Mouse (Mus musculus): ENCODE measurements around the gene E2f7. TPM values are rescaled to one million over a fixed set of nuclear protein-coding genes. Genes with fewer than 3 reads are reported as not detected.

E2f7 gene
- 24.6 and 26.2 TPM in 2 replicates for polyA plus RNA-seq (2015; fragmentation: Nextera tagmentation; extraction: Ambion mirVana)

GRCm38 (mm10) chr10:110744686-110745639 is at the start of gene E2f7:
Gene E2f7 (plus strand): TSS chr10:110745439.
- ATAC-seq (ENCODE audit: low FRiP score, low read depth) = peak; percentile 97
- WGBS = under 1% methylated on average over 97 of the region's 98 CpGs
- peak within 1 kb of the TSS; percentile 87 for H3K4me3 ChIP-seq
- H3K4me2 ChIP-seq (replicated peaks) = peak within 1 kb of the TSS; percentile 94
- peaks cover 18% of the 10 kb centered on the region for H3K4me1 ChIP-seq
- peak within 1 kb of the TSS; percentile 61; the same call in 1 of the 2 replicates for H3K27ac ChIP-seq
- no peaks in the 10 kb centered on the region for H3K9me3 ChIP-seq
- peak within 1 kb of the TSS; percentile 86 for H3K9ac ChIP-seq
- H3K27me3 ChIP-seq = no peaks in the 10 kb centered on the region
- peaks cover 22% of the 10 kb centered on the region for H3K36me3 ChIP-seq

- no peaks in the 10 kb centered on the region for H3K36me3 ChIP-seq
- no peak for ATAC-seq (ENCODE audit: low FRiP score, low read depth)
- H3K4me2 ChIP-seq (replicated peaks) = no peak overlapping the region
- H3K27me3 ChIP-seq = no peaks in the 10 kb centered on the region
- H3K4me1 ChIP-seq = no peaks in the 10 kb centered on the region
- no peaks in the 10 kb centered on the region for H3K9me3 ChIP-seq
- H3K4me3 ChIP-seq = no peak overlapping the region
- no peak overlapping the region for H3K9ac ChIP-seq
- 80% methylated on average over 1 of the region's 1 CpGs for WGBS
- H3K27ac ChIP-seq = no peak overlapping the region
Observed at GRCm38 (mm10) chr10:110701276-110701675, 44.0 kb upstream of the E2f7 start.

- WGBS = 49% methylated on average over 9 of the region's 9 CpGs
- no peak overlapping the region for H3K4me3 ChIP-seq
- no peaks in the 10 kb centered on the region for H3K27me3 ChIP-seq
- no peaks in the 10 kb centered on the region for H3K36me3 ChIP-seq
- no peaks in the 10 kb centered on the region for H3K4me1 ChIP-seq
- no peak overlapping the region for H3K27ac ChIP-seq
- H3K4me2 ChIP-seq (replicated peaks) = no peak overlapping the region
- H3K9me3 ChIP-seq = no peaks in the 10 kb centered on the region
- no peak for ATAC-seq (ENCODE audit: low FRiP score, low read depth)
- no peak overlapping the region for H3K9ac ChIP-seq
Observed at GRCm38 (mm10) chr10:110705672-110706071, 39.6 kb upstream of the E2f7 start.

GRCm38 (mm10) chr10:110707390-110708113 is 37.7 kb upstream of the E2f7 start:
- H3K27ac ChIP-seq = no peak overlapping the region
- 48% methylated on average over 16 of the region's 16 CpGs for WGBS
- no peaks in the 10 kb centered on the region for H3K27me3 ChIP-seq
- no peak overlapping the region for H3K9ac ChIP-seq
- no peak overlapping the region for H3K4me3 ChIP-seq
- H3K4me1 ChIP-seq = no peaks in the 10 kb centered on the region
- H3K4me2 ChIP-seq (replicated peaks) = no peak overlapping the region
- ATAC-seq (ENCODE audit: low FRiP score, low read depth) = no peak
- H3K9me3 ChIP-seq = no peaks in the 10 kb centered on the region
- H3K36me3 ChIP-seq = no peaks in the 10 kb centered on the region

GRCm38 (mm10) chr10:110716887-110717286 is 28.4 kb upstream of the E2f7 start:
- no peak for ATAC-seq (ENCODE audit: low FRiP score, low read depth)
- Histone ChIP-seq H3K4me2 (replicated peaks) (no peak overlapping the region), H3K27me3 (no peaks in the 10 kb centered on the region), H3K36me3 (no peaks in the 10 kb centered on the region), H3K9ac (no peak overlapping the region), H3K9me3 (no peaks in the 10 kb centered on the region), H3K4me3 (no peak overlapping the region), H3K27ac (no peak overlapping the region), H3K4me1 (no peaks in the 10 kb centered on the region)
- WGBS = 41% methylated on average over 10 of the region's 10 CpGs

GRCm38 (mm10) chr10:110726431-110726830 is 18.8 kb upstream of the E2f7 start:
- no peaks in the 10 kb centered on the region for H3K27me3 ChIP-seq
- H3K4me3 ChIP-seq = no peak overlapping the region
- no peak overlapping the region for H3K4me2 ChIP-seq (replicated peaks)
- no peaks in the 10 kb centered on the region for H3K36me3 ChIP-seq
- H3K27ac ChIP-seq = no peak overlapping the region
- ATAC-seq (ENCODE audit: low FRiP score, low read depth) = no peak
- no peak overlapping the region for H3K9ac ChIP-seq
- no peaks in the 10 kb centered on the region for H3K9me3 ChIP-seq
- WGBS = 80% methylated on average over 15 of the region's 15 CpGs
- no peaks in the 10 kb centered on the region for H3K4me1 ChIP-seq

GRCm38 (mm10) chr10:110727816-110728215 is 17.4 kb upstream of the E2f7 start:
- no peaks in the 10 kb centered on the region for H3K4me1 ChIP-seq
- H3K4me3 ChIP-seq = no peak overlapping the region
- H3K27ac ChIP-seq = no peak overlapping the region
- 46% methylated on average over 4 of the region's 4 CpGs for WGBS
- no peak overlapping the region for H3K4me2 ChIP-seq (replicated peaks)
- no peak overlapping the region for H3K9ac ChIP-seq
- no peaks in the 10 kb centered on the region for H3K9me3 ChIP-seq
- no peaks in the 10 kb centered on the region for H3K27me3 ChIP-seq
- H3K36me3 ChIP-seq = no peaks in the 10 kb centered on the region
- ATAC-seq (ENCODE audit: low FRiP score, low read depth) = no peak

- H3K4me1 ChIP-seq = peaks cover 4% of the 10 kb centered on the region
- no peak overlapping the region for H3K27ac ChIP-seq
- H3K9ac ChIP-seq = no peak overlapping the region
- H3K4me2 ChIP-seq (replicated peaks) = peak overlapping the region; percentile 9; the same call in 1 of the 2 replicates
- no peaks in the 10 kb centered on the region for H3K27me3 ChIP-seq
- no peak overlapping the region for H3K4me3 ChIP-seq
- no peak for ATAC-seq (ENCODE audit: low FRiP score, low read depth)
- no peaks in the 10 kb centered on the region for H3K9me3 ChIP-seq
- 22% methylated on average over 6 of the region's 6 CpGs for WGBS
- H3K36me3 ChIP-seq = no peaks in the 10 kb centered on the region
Observed at GRCm38 (mm10) chr10:110733343-110733742, 11.9 kb upstream of the E2f7 start.

- no peak overlapping the region for H3K27ac ChIP-seq
- H3K4me1 ChIP-seq = peaks cover 18% of the 10 kb centered on the region
Observed at GRCm38 (mm10) chr10:110743701-110744100, 1.5 kb upstream of the E2f7 start.

GRCm38 (mm10) chr10:110744120-110744519 is 1.1 kb upstream of the E2f7 start:
- Histone ChIP-seq H3K4me3 (no peak overlapping the region), H3K4me1 (peaks cover 18% of the 10 kb centered on the region), H3K9ac (no peak overlapping the region), H3K4me2 (replicated peaks) (peak overlapping the region; percentile 94; the same call in 1 of the 2 replicates), H3K36me3 (peaks cover 14% of the 10 kb centered on the region), H3K27ac (no peak overlapping the region), H3K27me3 (no peaks in the 10 kb centered on the region), H3K9me3 (no peaks in the 10 kb centered on the region)
- 57% methylated on average over 12 of the region's 12 CpGs for WGBS
- no peak for ATAC-seq (ENCODE audit: low FRiP score, low read depth)

More at GRCm38 (mm10) chr10:110743701-110744100, 1.5 kb upstream of the E2f7 start:
- Histone ChIP-seq H3K9me3 (no peaks in the 10 kb centered on the region), H3K4me2 (replicated peaks) (no peak overlapping the region), H3K4me3 (no peak overlapping the region), H3K27me3 (no peaks in the 10 kb centered on the region), H3K36me3 (peaks cover 10% of the 10 kb centered on the region), H3K9ac (no peak overlapping the region)
- WGBS = 74% methylated on average over 6 of the region's 6 CpGs
- ATAC-seq (ENCODE audit: low FRiP score, low read depth) = no peak

- H3K36me3 ChIP-seq = peaks cover 28% of the 10 kb centered on the region
- H3K4me3 ChIP-seq = peak overlapping the region; percentile 87
- peak overlapping the region; percentile 61; the same call in 1 of the 2 replicates for H3K27ac ChIP-seq
- peaks cover 18% of the 10 kb centered on the region for H3K4me1 ChIP-seq
- peak overlapping the region; percentile 94 for H3K4me2 ChIP-seq (replicated peaks)
- no peaks in the 10 kb centered on the region for H3K27me3 ChIP-seq
- 0% methylated on average over 23 of the region's 23 CpGs for WGBS
- no peaks in the 10 kb centered on the region for H3K9me3 ChIP-seq
- peak; percentile 55; the same call in 1 of the 2 replicates for ATAC-seq (ENCODE audit: low FRiP score, low read depth)
- peak overlapping the region; percentile 86 for H3K9ac ChIP-seq
Observed at GRCm38 (mm10) chr10:110745640-110746032, 397 bp downstream of the E2f7 start.

- no peaks in the 10 kb centered on the region for H3K27me3 ChIP-seq
- no peaks in the 10 kb centered on the region for H3K9me3 ChIP-seq
- no peak overlapping the region for H3K27ac ChIP-seq
- H3K36me3 ChIP-seq = peaks cover 62% of the 10 kb centered on the region
- H3K4me3 ChIP-seq = no peak overlapping the region
- no peak for ATAC-seq (ENCODE audit: low FRiP score, low read depth)
- peaks cover 18% of the 10 kb centered on the region for H3K4me1 ChIP-seq
- no peak overlapping the region for H3K9ac ChIP-seq
- no peak overlapping the region for H3K4me2 ChIP-seq (replicated peaks)
- 96% methylated on average over 9 of the region's 9 CpGs for WGBS
Observed at GRCm38 (mm10) chr10:110749081-110749480, 3.8 kb downstream of the E2f7 start.
